Mouse (Mus musculus) hindbrain, embryonic 12.5 days (tissue): Measurements from ENCODE around the gene Zfp652. TPM values are rescaled to one million over a fixed set of nuclear protein-coding genes. Genes with fewer than 3 reads are reported as not detected.

Experiments
- ATAC-seq: fragments of 200-750 bp; cut with Nextera tagmentation; 2 replicates; pipeline ENCODE4 v1.8.0; 2017; ENCODE audit warnings: moderate TSS enrichment; ENCODE audit not compliant: low FRiP score
- H3K27ac ChIP-seq: fragments of 300-500 bp; sonication (generic); 2 replicates; pipeline ENCODE4 v1.5.1; 2016; ENCODE audit warnings: mild to moderate bottlenecking
- H3K27me3 ChIP-seq: fragments of 300-500 bp; sonication (generic); 2 replicates; pipeline ENCODE4 v1.6.1; 2016; ENCODE audit warnings: mild to moderate bottlenecking
- H3K36me3 ChIP-seq: fragments of 300-500 bp; sonication (generic); 2 replicates; pipeline ENCODE4 v1.6.1; 2016; ENCODE audit warnings: mild to moderate bottlenecking
- H3K4me1 ChIP-seq: fragments of 300-500 bp; sonication (generic); 2 replicates; pipeline ENCODE4 v1.6.1; 2016
- H3K4me2 ChIP-seq: fragments of 300-500 bp; sonication (generic); replicated peaks from 2 replicates; pipeline ENCODE4 v1.6.1; 2016; ENCODE audit warnings: mild to moderate bottlenecking
- H3K4me3 ChIP-seq: fragments of 300-500 bp; sonication (generic); 2 replicates; pipeline ENCODE4 v1.5.1; 2016; ENCODE audit warnings: mild to moderate bottlenecking
- H3K9ac ChIP-seq: fragments of 300-500 bp; sonication (generic); 2 replicates; pipeline ENCODE4 v1.6.1; 2016; ENCODE audit warnings: mild to moderate bottlenecking, moderate library complexity
- H3K9me3 ChIP-seq: fragments of 300-500 bp; sonication (generic); replicated peaks from 2 replicates; pipeline ENCODE4 v1.6.1; 2016; ENCODE audit warnings: mild to moderate bottlenecking
- WGBS: fragments of 180-500 bp; shearing (Covaris S2); methylation state at CpG from one replicate; pipeline ENCODE4 v1.1.7; 2016; 5-methylcytosine and 5-hydroxymethylcytosine counted together
- polyA plus RNA-seq: library from polyadenylated mRNA; unstranded; fragments of >200 nt; fragmentation: Nextera tagmentation; extraction: Ambion mirVana; gene quantifications from 2 replicates; pipeline ENCODE4 v1.2.1, GENCODE M21; 2016

Gene Zfp652
- polyA plus RNA-seq, 1 experiment from 2014 or later, result 30.5 TPM

- no peaks in the 10 kb centered on the region; the same call in 1 of the 2 replicates for H3K27me3 ChIP-seq
- no peak overlapping the region for H3K9ac ChIP-seq
- no peak overlapping the region for H3K4me2 ChIP-seq
- no peak overlapping the region for H3K4me3 ChIP-seq
- no peaks in the 10 kb centered on the region for H3K36me3 ChIP-seq
- no peak overlapping the region for H3K27ac ChIP-seq
- WGBS, result 73% methylated on average over 6 of the region's 6 CpGs
- H3K9me3 ChIP-seq, result no peaks in the 10 kb centered on the region
- no peak for ATAC-seq
- H3K4me1 ChIP-seq, result peaks cover 3% of the 10 kb centered on the region; the same call in 1 of the 2 replicates
These were observed 24.0 kb upstream of the Zfp652 start for GRCm38 (mm10) chr11:95688515-95688914.

- no peaks in the 10 kb centered on the region; the same call in 1 of the 2 replicates for H3K27me3 ChIP-seq
- WGBS, result 72% methylated on average over 7 of the region's 7 CpGs
These were observed 23.5 kb upstream of the Zfp652 start for GRCm38 (mm10) chr11:95688981-95689380.

GRCm38 (mm10) chr11:95689544-95689943 lies 22.9 kb upstream of the Zfp652 start:
- no peaks in the 10 kb centered on the region; the same call in 1 of the 2 replicates for H3K27me3 ChIP-seq
- H3K4me3 ChIP-seq, result no peak overlapping the region
- H3K4me1 ChIP-seq, result peaks cover 3% of the 10 kb centered on the region; the same call in 1 of the 2 replicates
- no peaks in the 10 kb centered on the region for H3K36me3 ChIP-seq
- no peak overlapping the region for H3K9ac ChIP-seq
- H3K9me3 ChIP-seq, result no peaks in the 10 kb centered on the region
- WGBS, result 99% methylated on average over 3 of the region's 3 CpGs
- no peak overlapping the region for H3K4me2 ChIP-seq
- no peak overlapping the region for H3K27ac ChIP-seq
- ATAC-seq, result no peak

More at GRCm38 (mm10) chr11:95688981-95689380, 23.5 kb upstream of the Zfp652 start:
- H3K9me3 ChIP-seq, result no peaks in the 10 kb centered on the region
- H3K27ac ChIP-seq, result no peak overlapping the region
- H3K4me3 ChIP-seq, result no peak overlapping the region
- H3K4me1 ChIP-seq, result peaks cover 3% of the 10 kb centered on the region; the same call in 1 of the 2 replicates
- H3K4me2 ChIP-seq, result no peak overlapping the region
- no peak overlapping the region for H3K9ac ChIP-seq
- ATAC-seq, result no peak
- no peaks in the 10 kb centered on the region for H3K36me3 ChIP-seq

- H3K27ac ChIP-seq, result no peak overlapping the region
- no peak overlapping the region for H3K4me2 ChIP-seq
- H3K9ac ChIP-seq, result no peak overlapping the region
- H3K27me3 ChIP-seq, result no peaks in the 10 kb centered on the region; the same call in 1 of the 2 replicates
- no peak overlapping the region for H3K4me3 ChIP-seq
- no peaks in the 10 kb centered on the region for H3K4me1 ChIP-seq
- 85% methylated on average over 5 of the region's 5 CpGs for WGBS
- no peaks in the 10 kb centered on the region for H3K36me3 ChIP-seq
- ATAC-seq, result no peak
- H3K9me3 ChIP-seq, result no peaks in the 10 kb centered on the region
These were observed 13.9 kb upstream of the Zfp652 start for GRCm38 (mm10) chr11:95698541-95698940.

- no peak overlapping the region for H3K9ac ChIP-seq
- H3K4me1 ChIP-seq, result no peaks in the 10 kb centered on the region
- H3K9me3 ChIP-seq, result no peaks in the 10 kb centered on the region
- H3K36me3 ChIP-seq, result no peaks in the 10 kb centered on the region
- ATAC-seq, result no peak
- H3K4me2 ChIP-seq, result no peak overlapping the region
- no peak overlapping the region for H3K27ac ChIP-seq
- H3K27me3 ChIP-seq, result no peaks in the 10 kb centered on the region; the same call in 1 of the 2 replicates
- WGBS, result 87% methylated on average over 13 of the region's 13 CpGs
- H3K4me3 ChIP-seq, result no peak overlapping the region
These were observed 11.4 kb upstream of the Zfp652 start for GRCm38 (mm10) chr11:95700778-95701739.

GRCm38 (mm10) chr11:95704032-95704969 lies 8.2 kb upstream of the Zfp652 start:
- no peaks in the 10 kb centered on the region for H3K36me3 ChIP-seq
- H3K27me3 ChIP-seq, result no peaks in the 10 kb centered on the region; the same call in 1 of the 2 replicates
- no peak overlapping the region for H3K27ac ChIP-seq
- H3K9me3 ChIP-seq, result no peaks in the 10 kb centered on the region
- ATAC-seq, result no peak
- no peak overlapping the region for H3K4me3 ChIP-seq
- H3K4me1 ChIP-seq, result no peaks in the 10 kb centered on the region
- no peak overlapping the region for H3K4me2 ChIP-seq
- no peak overlapping the region for H3K9ac ChIP-seq
- WGBS, result 88% methylated on average over 12 of the region's 12 CpGs

GRCm38 (mm10) chr11:95704970-95705330 lies 7.5 kb upstream of the Zfp652 start:
- H3K36me3 ChIP-seq, result no peaks in the 10 kb centered on the region
- 68% methylated on average over 4 of the region's 4 CpGs for WGBS
- H3K9me3 ChIP-seq, result no peaks in the 10 kb centered on the region
- no peak for ATAC-seq
- no peak overlapping the region for H3K9ac ChIP-seq
- H3K4me2 ChIP-seq, result no peak overlapping the region
- no peaks in the 10 kb centered on the region; the same call in 1 of the 2 replicates for H3K27me3 ChIP-seq
- no peaks in the 10 kb centered on the region for H3K4me1 ChIP-seq
- no peak overlapping the region for H3K4me3 ChIP-seq
- H3K27ac ChIP-seq, result no peak overlapping the region

- no peak overlapping the region for H3K4me3 ChIP-seq
- H3K4me2 ChIP-seq, result no peak overlapping the region
- H3K9ac ChIP-seq, result no peak overlapping the region
- H3K27me3 ChIP-seq, result no peaks in the 10 kb centered on the region
- H3K27ac ChIP-seq, result no peak overlapping the region
- H3K9me3 ChIP-seq, result no peaks in the 10 kb centered on the region
- H3K36me3 ChIP-seq, result no peaks in the 10 kb centered on the region
- H3K4me1 ChIP-seq, result peaks cover 8% of the 10 kb centered on the region
- no peak for ATAC-seq
- 95% methylated on average over 6 of the region's 6 CpGs for WGBS
These were observed 2.9 kb upstream of the Zfp652 start for GRCm38 (mm10) chr11:95709534-95710040.

GRCm38 (mm10) chr11:95710478-95710877 lies 2.0 kb upstream of the Zfp652 start:
- no peaks in the 10 kb centered on the region for H3K27me3 ChIP-seq
- no peak overlapping the region for H3K4me3 ChIP-seq
- peaks cover 17% of the 10 kb centered on the region for H3K4me1 ChIP-seq
- no peak overlapping the region for H3K9ac ChIP-seq
- ATAC-seq, result no peak
- no peaks in the 10 kb centered on the region for H3K36me3 ChIP-seq
- no peak overlapping the region for H3K4me2 ChIP-seq
- no peak overlapping the region for H3K27ac ChIP-seq
- 82% methylated on average over 7 of the region's 7 CpGs for WGBS
- no peaks in the 10 kb centered on the region for H3K9me3 ChIP-seq

- no peaks in the 10 kb centered on the region for H3K36me3 ChIP-seq
- 0 out of 2 replicates have a peak, but pooled peaks have one; percentile 37 for ATAC-seq
These were observed 349 bp upstream of the Zfp652 start for GRCm38 (mm10) chr11:95712085-95712562.

GRCm38 (mm10) chr11:95713225-95713810 lies 845 bp downstream of the Zfp652 start:
- H3K4me1 ChIP-seq, result peaks cover 25% of the 10 kb centered on the region
- under 1% methylated on average over 47 of the region's 49 CpGs for WGBS
- H3K27ac ChIP-seq, result peak overlapping the region; percentile 99
- H3K36me3 ChIP-seq, result no peaks in the 10 kb centered on the region
- peak overlapping the region; percentile 86 for H3K4me2 ChIP-seq
- H3K27me3 ChIP-seq, result no peaks in the 10 kb centered on the region
- peak overlapping the region; percentile 97 for H3K9ac ChIP-seq
- no peaks in the 10 kb centered on the region for H3K9me3 ChIP-seq
- H3K4me3 ChIP-seq, result peak overlapping the region; percentile 94
- peak; percentile 74 for ATAC-seq

More at GRCm38 (mm10) chr11:95712085-95712562, 349 bp upstream of the Zfp652 start:
- Histone ChIP-seq H3K4me2 (peak overlapping the region; percentile 86), H3K4me3 (peak overlapping the region; percentile 94), H3K4me1 (peaks cover 25% of the 10 kb centered on the region), H3K27me3 (no peaks in the 10 kb centered on the region), H3K9ac (peak overlapping the region; percentile 97; the same call in 1 of the 2 replicates), H3K9me3 (no peaks in the 10 kb centered on the region), H3K27ac (peak overlapping the region; percentile 99)
- WGBS, result 31% methylated on average over 12 of the region's 12 CpGs
